Mouse (Mus musculus) v-Abl transformed pro-B cells (cell line): ENCODE measurements around the gene B9d2.

Experiments
- in situ Hi-C, 2 experiments: fragments of 400-800 bp; cut with MboI; formaldehyde crosslinking; loops; one replicate each; pipeline ENCODE4 v1.15.1; 2025; ENCODE audit not compliant: unreplicated experiment in 2 of 2

The B9d2 gene

GRCm38 (mm10) chr7:25694104-25694503 lies 13.5 kb downstream of the B9d2 start:
- in situ Hi-C loops = no loop called here

- in situ Hi-C loops = loop anchor here (25.0 kb wide), 3 partner anchors 213 to 1138 kb away; partner anchors contain the start of genes Cd79a (in 1 of the 2), Ceacam1 (in 1 of the 2) and Rps19 (in 1 of the 2)
Observed at GRCm38 (mm10) chr7:25699851-25700250, 19.3 kb downstream of the B9d2 start.

- in situ Hi-C loops = loop anchor here (25.0 kb wide), 3 partner anchors 213 to 1138 kb away; partner anchors contain the start of genes Cd79a (in 1 of the 2), Ceacam1 (in 1 of the 2) and Rps19 (in 1 of the 2)
Observed at GRCm38 (mm10) chr7:25700732-25701131, 20.2 kb downstream of the B9d2 start.

GRCm38 (mm10) chr7:25702350-25702749 lies 21.8 kb downstream of the B9d2 start:
- in situ Hi-C loops = loop anchor here (25.0 kb wide), 3 partner anchors 215 to 1140 kb away; partner anchors contain the start of genes Cd79a (in 1 of the 2), Ceacam1 (in 1 of the 2) and Rps19 (in 1 of the 2)

- in situ Hi-C loops = loop anchor here (25.0 kb wide), 3 partner anchors 217 to 1142 kb away; partner anchors contain the start of genes Cd79a (in 1 of the 2), Ceacam1 (in 1 of the 2) and Rps19 (in 1 of the 2)
Observed at GRCm38 (mm10) chr7:25703793-25704494, 23.4 kb downstream of the B9d2 start.

GRCm38 (mm10) chr7:25704716-25705364 lies 24.3 kb downstream of the B9d2 start:
- in situ Hi-C loops = loop anchor here (25.0 kb wide), 3 partner anchors 218 to 1143 kb away; partner anchors contain the start of genes Cd79a (in 1 of the 2), Ceacam1 (in 1 of the 2) and Rps19 (in 1 of the 2)

GRCm38 (mm10) chr7:25705801-25706251 lies 25.2 kb downstream of the B9d2 start:
- in situ Hi-C loops = loop anchor here (25.0 kb wide), 3 partner anchors 219 to 1144 kb away; partner anchors contain the start of genes Cd79a (in 1 of the 2), Ceacam1 (in 1 of the 2) and Rps19 (in 1 of the 2)

GRCm38 (mm10) chr7:25706578-25707170 lies 26.1 kb downstream of the B9d2 start:
- in situ Hi-C loops = loop anchor here (25.0 kb wide), 3 partner anchors 219 to 1144 kb away; partner anchors contain the start of genes Cd79a (in 1 of the 2), Ceacam1 (in 1 of the 2) and Rps19 (in 1 of the 2)

GRCm38 (mm10) chr7:25707581-25708292 lies 27.2 kb downstream of the B9d2 start:
- in situ Hi-C loops = loop anchor here (25.0 kb wide), 3 partner anchors 220 to 1145 kb away; partner anchors contain the start of genes Cd79a (in 1 of the 2), Ceacam1 (in 1 of the 2) and Rps19 (in 1 of the 2)

- in situ Hi-C loops = loop anchor here (5.0 to 25.0 kb wide), 5 partner anchors 42 to 1148 kb away; partner anchors contain the start of genes B3gnt8 (in 1 of the 2), Cd79a (in 1 of the 2), Ceacam1 (in 1 of the 2) and Hnrnpul1 (in 1 of the 2)
Observed at GRCm38 (mm10) chr7:25709961-25710360, 29.4 kb downstream of the B9d2 start.

- in situ Hi-C loops = loop anchor here (5.0 to 25.0 kb wide), 5 partner anchors 42 to 1148 kb away; partner anchors contain the start of genes B3gnt8 (in 1 of the 2), Cd79a (in 1 of the 2), Ceacam1 (in 1 of the 2) and Hnrnpul1 (in 1 of the 2)
Observed at GRCm38 (mm10) chr7:25710519-25711130, 30.0 kb downstream of the B9d2 start.

- in situ Hi-C loops = loop anchor here (5.0 to 25.0 kb wide), 5 partner anchors 41 to 1149 kb away; partner anchors contain the start of genes B3gnt8 (in 1 of the 2), Cd79a (in 1 of the 2), Ceacam1 (in 1 of the 2) and Hnrnpul1 (in 1 of the 2)
Observed at GRCm38 (mm10) chr7:25711165-25711564, 30.6 kb downstream of the B9d2 start.

GRCm38 (mm10) chr7:25711731-25712197 lies 31.2 kb downstream of the B9d2 start:
- in situ Hi-C loops = loop anchor here (5.0 to 25.0 kb wide), 5 partner anchors 41 to 1149 kb away; partner anchors contain the start of genes B3gnt8 (in 1 of the 2), Cd79a (in 1 of the 2), Ceacam1 (in 1 of the 2) and Hnrnpul1 (in 1 of the 2)

- in situ Hi-C loops = loop anchor here (5.0 to 25.0 kb wide), 5 partner anchors 40 to 1150 kb away; partner anchors contain the start of genes B3gnt8 (in 1 of the 2), Cd79a (in 1 of the 2), Ceacam1 (in 1 of the 2) and Hnrnpul1 (in 1 of the 2)
Observed at GRCm38 (mm10) chr7:25712801-25713200, 32.2 kb downstream of the B9d2 start.

- in situ Hi-C loops = loop anchor here (5.0 to 25.0 kb wide), 5 partner anchors 38 to 1152 kb away; partner anchors contain the start of genes B3gnt8 (in 1 of the 2), Cd79a (in 1 of the 2), Ceacam1 (in 1 of the 2) and Hnrnpul1 (in 1 of the 2)
Observed at GRCm38 (mm10) chr7:25714581-25714980, 34.0 kb downstream of the B9d2 start.

GRCm38 (mm10) chr7:25715731-25716271 lies 35.2 kb downstream of the B9d2 start:
- in situ Hi-C loops = loop anchor here (5.0 to 25.0 kb wide), 5 partner anchors 34 to 1154 kb away; partner anchors contain the start of genes B3gnt8 (in 1 of the 2), B9d2 (in 1 of the 2), Cd79a (in 1 of the 2) and Ceacam1 (in 1 of the 2)

GRCm38 (mm10) chr7:25717478-25717877 lies 36.9 kb downstream of the B9d2 start:
- in situ Hi-C loops = loop anchor here (5.0 to 25.0 kb wide), 5 partner anchors 35 to 1155 kb away; partner anchors contain the start of genes B3gnt8 (in 1 of the 2), B9d2 (in 1 of the 2), Cd79a (in 1 of the 2) and Ceacam1 (in 1 of the 2)
